Mouse (Mus musculus) splenic B cell, adult 2 months (primary cell): ENCODE measurements around the gene F12.
"Not testable (repeated sequence)": the region's sequence is repeated elsewhere in the genome, so short reads cannot be mapped to it uniquely, and the experiment has no call there.

ENCODE experiments used
- DNase-seq: peaks from one replicate; pipeline ENCODE4 v3.0.0-alpha.2; 2011; ENCODE audit warnings: low read depth, low spot score
- H3K27me3 ChIP-seq: 2 replicates; pipeline ENCODE4 v1.6.1; 2012; ENCODE audit warnings: mild to moderate bottlenecking, low read length, moderate library complexity, mixed read lengths; ENCODE audit not compliant: control insufficient read depth, poor library complexity, insufficient read depth, severe bottlenecking
- H3K36me3 ChIP-seq: 2 replicates; pipeline ENCODE4 v1.6.1; 2012; ENCODE audit warnings: mild to moderate bottlenecking, low read length, moderate library complexity, mixed read lengths; ENCODE audit not compliant: control insufficient read depth, poor library complexity, insufficient read depth, severe bottlenecking

F12 gene

DNA sequence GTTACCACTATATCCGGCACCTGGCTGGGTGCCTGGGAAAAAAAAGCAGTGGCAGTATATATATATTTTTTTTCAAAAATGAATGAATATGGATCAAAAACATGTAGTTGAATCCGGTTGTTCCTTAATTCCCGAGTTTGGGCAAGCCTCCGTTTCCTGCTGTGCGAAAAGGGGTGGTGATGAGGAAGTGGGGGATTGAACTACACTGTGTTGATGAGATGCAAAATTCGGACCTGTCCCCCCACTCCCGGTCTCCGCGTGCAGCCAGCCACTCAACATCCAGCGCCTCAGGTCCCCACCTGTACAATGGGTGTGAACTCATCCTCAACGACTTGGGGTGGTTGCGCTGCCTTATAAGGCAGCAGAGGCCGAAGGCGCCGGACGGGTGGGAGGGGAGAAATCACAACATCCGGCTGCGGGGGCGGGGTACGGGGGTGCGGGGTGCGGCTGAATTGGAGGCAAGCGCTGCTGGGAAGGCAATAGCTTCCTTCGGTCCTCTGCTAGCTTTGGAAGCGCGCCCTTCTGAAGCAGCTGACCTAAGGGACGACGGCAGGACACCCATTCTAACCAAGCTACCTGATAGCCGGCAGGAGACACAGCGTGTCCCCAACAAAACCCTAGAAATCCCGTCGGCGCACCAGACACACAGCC lies 17.8 kb upstream of the F12 start:
- DNase-seq: peak; percentile 92
- no peaks in the 10 kb centered on the region; the same call in 1 of the 2 replicates for H3K36me3 ChIP-seq
- H3K27me3 ChIP-seq: no peaks in the 10 kb centered on the region

DNA sequence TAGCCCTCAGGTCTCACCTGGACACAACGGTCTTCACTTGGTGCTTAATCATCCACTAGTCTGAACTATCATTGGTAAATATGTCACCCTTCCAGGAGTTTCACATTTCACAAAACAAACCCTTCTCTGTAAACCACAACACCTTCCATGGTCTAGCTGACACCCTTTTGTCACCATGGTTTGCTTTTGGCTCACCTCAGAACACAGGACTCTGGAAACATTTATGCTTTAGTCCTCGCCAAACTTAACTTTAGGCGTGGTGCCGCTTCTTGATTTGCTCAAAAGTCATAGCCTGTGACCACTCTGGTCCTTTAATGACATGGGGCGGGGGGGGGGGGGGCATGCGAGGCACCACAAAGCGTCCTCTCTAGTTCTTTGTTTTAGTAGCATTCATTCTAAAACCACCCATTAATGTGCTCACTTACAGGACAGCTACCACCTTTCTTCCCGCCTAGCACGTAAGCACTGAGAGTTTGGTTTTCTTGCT lies 17.2 kb upstream of the F12 start:
- H3K36me3 ChIP-seq: no peaks in the 10 kb centered on the region
- peak; percentile 75 for DNase-seq
- H3K27me3 ChIP-seq: no peaks in the 10 kb centered on the region

DNA sequence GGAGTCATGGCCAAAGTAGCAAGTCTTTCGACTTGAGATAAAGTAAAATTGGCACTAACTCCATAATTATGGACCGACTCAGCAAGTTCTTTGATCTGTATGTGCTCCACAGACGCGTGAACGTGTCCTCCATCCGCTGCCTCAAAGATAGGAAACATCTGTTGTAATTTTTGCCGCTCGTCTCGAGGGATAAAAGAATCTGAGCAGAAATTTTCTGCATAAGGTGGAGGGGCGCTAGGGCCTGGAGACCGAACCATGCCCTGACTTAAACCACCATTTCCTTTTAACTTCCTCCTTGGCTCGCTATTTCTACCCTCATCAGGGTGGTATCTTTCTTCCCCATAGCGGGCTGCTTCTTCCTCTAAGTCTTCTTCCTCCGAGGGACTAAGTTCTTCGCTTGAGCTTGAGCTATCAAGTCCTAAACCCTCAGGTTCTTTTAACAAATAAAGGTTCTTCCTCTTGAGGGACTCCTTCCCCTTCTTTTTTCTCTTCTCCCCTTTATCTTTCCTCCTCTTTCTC lies 10.6 kb upstream of the F12 start:
- not testable (repeated sequence) for H3K36me3 ChIP-seq, H3K27me3 ChIP-seq
- peak; percentile 56 for DNase-seq

DNA sequence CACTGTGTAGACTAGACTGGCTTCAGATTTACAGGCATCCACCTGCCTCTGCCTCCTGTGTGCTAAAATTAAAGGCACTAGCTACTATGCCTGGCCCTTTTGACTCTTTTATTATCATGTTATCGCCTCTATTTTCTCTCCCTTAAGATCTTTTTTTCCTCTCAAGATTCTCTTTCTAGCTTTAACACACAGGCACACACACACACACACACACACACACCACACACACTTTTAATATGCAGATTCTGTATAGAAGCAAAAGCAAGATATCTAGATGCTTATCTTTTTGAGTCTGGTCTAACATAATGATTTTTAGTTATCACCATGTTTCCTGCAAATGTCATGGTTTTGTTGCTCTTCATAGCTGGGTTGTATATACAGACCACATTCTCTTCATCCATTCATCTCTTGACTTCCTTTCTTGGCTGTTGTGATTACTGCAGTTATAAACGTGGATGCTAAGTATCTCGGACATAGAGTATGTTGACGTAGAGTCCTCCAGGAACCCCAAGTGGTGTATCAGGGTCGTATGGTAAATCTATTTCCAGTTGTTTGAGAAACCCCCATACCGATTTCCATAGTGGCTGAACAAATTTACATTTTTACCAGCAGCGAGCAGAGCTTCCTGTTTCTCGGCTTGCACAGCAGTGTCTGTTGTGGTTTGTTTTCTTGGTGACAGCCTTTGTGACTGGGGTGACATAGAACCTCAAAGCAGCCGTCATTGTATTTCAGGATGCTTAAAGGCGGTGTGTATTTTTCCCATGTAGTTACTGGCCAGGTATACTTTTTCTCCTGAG lies 5.5 kb upstream of the F12 start:
- DNase-seq: peak; percentile 88
- Histone ChIP-seq H3K27me3 (no peaks in the 10 kb centered on the region), H3K36me3 (no peaks in the 10 kb centered on the region)

DNA sequence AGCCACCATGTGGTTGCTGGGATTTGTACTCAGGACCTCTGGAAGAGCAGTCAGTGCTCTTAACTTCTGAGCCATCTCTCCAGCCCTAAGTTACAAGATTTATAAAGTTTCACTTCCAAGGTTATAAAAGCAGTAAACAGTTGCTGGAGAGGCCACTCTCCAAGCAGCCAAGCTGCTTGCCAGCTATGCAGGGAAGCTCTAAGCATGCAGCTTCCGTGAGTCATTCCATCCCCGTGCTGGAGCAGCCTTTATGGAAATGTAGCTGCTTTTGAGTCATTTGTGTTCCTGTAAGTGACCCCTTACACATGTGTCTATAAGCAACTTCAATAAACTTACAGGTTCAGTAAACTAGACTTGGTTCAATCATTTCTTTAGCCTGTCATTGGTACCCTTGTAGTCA lies 4.0 kb upstream of the F12 start:
- DNase-seq: no peak
- H3K36me3 ChIP-seq: no peaks in the 10 kb centered on the region
- H3K27me3 ChIP-seq: no peaks in the 10 kb centered on the region

DNA sequence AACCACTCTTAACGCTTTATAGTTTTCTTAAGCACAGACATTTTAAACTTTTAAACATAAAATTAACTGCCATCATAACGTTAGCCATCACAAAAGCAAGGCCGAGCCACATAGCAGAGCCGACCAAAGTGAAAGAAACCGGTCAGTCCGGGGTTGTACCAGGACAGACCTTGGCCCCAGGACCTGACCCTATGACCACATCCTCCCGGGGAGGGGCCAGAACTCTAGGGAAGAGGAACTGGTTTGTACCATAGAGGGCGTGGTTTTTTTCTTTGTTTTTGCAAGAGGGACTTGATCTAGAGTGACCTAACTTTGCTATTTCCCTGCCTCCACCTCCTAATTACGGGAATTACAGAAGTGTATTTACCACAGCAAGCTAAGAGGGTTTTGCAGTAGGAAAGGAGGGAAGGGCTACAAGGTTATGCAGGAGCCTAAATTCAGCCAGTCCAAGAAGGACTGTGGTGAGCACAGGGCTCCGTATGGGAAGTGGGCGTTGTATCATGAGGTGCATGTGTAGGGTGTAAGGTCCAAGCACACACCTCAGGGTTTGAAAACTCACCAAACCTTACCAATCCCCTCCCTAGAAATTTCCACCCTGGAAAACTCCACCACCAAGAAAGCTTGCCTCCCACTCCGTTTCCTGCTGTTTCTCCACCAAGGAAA lies 2.8 kb upstream of the F12 start:
- peak; percentile 75 for DNase-seq
- H3K36me3 ChIP-seq: no peaks in the 10 kb centered on the region
- H3K27me3 ChIP-seq: no peaks in the 10 kb centered on the region

DNA sequence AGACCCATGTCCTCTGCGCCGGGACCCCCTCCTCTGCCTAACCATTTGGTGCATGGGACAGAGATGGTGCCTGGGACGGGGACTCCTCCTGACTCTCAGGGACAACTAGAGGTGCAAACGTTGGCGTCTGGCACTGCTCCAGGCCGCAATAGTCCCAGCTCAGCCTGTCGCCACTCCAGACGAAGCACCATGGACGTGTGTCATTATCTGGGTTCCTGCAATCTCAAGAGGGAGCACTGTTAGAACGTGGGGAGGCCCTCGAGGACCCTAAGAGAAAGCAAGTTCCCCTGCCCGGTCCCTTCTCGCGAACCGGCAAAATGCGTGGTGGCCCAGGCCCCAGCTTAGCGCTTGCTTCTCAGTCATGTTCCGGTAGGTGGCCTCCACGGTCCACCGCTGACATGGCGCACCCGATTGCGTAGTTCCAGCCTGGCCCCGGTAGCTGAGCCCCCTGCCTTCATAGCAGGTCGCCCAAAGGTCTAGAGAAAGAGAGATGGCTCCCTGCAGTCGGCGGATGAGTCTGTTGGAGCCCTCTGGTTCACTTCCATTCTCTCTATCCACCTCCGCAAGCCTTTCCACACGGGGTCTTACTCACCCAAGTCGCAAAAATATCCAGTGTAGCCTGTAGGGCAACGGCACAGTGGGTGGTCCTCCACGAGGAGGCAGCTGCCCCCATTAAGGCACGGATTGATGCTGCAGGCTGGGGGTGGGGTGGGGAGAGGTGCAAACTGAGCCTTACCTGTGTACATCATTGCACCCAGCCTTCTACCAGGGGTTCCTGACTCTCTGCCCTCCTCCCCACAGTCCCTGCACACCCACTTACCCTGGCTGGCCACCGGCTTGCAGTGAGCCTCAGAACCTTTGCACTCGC lies 5.4 kb downstream of the F12 start:
- peak; percentile 85 for DNase-seq
- no peaks in the 10 kb centered on the region for H3K36me3 ChIP-seq
- H3K27me3 ChIP-seq: no peaks in the 10 kb centered on the region

DNA sequence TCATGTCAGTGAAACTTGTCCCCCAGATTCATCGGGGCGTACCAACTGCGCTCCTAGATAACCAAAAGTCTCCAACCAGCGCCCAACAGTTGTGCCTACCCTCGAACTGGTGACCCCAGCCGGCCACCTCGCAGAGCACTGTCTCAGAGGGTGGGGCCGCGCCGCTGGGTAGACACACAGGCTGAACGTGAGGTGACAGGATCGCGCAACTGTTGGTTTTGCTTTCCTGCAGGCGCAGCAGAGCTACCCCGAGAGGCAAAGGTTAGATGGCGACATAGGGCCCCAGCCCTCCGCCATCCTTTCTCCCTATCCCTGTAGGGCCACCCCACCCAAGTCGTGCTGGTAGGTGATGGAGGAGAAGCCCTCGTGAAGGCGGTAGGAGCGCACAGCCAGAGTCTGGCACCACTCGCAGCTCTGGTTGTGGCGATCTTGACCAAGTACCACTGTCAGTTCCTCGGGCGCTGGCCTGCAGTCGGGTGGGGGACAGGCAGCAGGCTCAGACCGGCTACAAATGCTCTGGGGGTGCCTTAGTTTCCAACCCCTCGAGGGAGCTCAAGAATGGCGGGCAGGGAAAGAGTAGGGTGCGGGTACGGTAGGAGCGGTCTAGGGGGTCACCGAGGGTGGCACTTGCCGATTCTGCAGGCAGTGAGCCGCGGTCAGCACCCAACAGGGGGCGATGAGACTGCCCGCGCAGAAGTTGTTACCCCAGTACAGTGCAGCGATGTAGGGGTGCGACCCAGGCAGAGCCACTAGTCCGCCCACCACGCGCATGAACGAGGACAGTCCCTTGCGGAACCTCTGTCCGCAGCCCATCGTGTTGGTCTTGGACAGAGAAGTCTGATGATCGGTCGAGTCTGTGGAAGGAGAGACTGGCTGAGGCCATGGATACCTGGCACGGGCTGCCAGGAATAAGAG lies 6.3 kb downstream of the F12 start:
- no peak for DNase-seq
- H3K27me3 ChIP-seq: no peaks in the 10 kb centered on the region
- no peaks in the 10 kb centered on the region for H3K36me3 ChIP-seq

DNA sequence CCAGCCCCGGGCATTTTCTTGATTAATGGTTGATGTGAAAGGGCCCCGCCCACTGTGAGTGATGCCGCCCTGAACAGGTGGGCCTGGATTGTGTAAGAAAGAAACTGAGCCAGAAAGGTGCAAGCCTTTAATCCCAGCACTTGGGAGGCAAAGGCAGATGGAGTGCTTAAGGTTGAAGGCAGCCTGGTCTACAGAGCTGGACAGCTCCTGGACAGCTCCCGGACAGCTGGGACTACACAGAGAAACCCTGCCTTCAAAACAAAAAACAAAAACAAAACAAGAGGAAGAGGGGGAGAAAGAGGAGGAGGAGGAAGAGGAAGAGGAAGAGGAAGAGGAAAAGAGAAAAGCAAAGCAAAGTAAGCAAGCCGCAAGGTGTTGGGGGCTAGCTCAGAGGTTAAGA lies 7.5 kb downstream of the F12 start:
- DNase-seq: no peak
- Histone ChIP-seq H3K36me3 (no peaks in the 10 kb centered on the region), H3K27me3 (no peaks in the 10 kb centered on the region)

DNA sequence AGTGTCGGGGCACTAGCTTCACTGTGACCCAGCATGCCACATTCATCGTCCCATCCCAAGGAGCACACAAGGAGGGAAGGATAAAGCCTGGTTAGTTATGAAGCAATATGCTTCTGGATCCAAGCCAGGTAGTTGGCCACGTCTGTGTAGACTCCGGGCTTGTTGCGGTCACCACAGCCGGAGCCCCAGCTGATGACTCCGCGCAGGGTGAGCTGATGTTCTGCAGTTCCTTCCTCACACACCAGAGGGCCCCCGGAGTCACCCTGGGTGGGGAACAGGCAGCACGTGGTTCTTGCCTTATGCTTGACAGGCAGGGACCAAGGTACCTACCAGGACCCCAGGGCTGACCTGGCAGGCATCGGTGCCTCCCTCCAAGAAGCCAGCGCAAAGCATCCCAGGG lies 8.6 kb downstream of the F12 start:
- Histone ChIP-seq H3K27me3 (no peaks in the 10 kb centered on the region), H3K36me3 (no peaks in the 10 kb centered on the region)
- peak; percentile 92 for DNase-seq

DNA sequence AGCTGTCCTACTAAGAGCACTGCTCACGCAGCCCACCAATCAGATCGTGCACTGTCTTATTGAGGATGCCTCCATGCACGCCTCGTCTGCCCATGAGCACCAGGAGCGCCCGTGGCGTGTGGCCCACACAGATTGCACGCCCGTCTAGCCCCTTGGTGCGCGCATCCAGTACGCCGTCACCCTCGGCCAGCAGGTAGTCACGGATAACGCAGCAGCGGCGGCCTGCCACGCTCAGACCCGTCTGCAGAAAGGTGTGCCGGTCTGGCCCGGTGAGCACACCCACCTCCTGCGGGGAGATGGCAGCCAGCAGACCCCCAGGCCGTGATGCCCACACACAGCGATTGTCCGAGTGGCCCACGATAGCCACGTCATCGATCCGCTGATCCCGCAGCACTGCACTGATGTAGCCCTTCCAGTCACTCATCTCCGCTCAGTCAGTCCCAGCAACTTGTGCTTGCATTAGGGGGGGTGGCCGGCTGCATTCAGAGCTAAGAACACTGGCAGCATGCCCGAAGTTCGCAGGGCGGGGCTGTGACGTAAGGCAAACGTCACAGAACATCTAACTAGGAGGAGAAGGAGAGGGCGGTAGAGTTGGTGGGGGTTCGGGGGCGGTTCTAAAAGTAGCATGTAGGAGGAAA lies 11.7 kb downstream of the F12 start, which contains the start of gene Pfn3:
TSS of gene Pfn3 (minus strand) at position 490 of the 638 bp plus-strand sequence.
- H3K27me3 ChIP-seq: no peaks in the 10 kb centered on the region
- no peak for DNase-seq
- H3K36me3 ChIP-seq: no peaks in the 10 kb centered on the region

DNA sequence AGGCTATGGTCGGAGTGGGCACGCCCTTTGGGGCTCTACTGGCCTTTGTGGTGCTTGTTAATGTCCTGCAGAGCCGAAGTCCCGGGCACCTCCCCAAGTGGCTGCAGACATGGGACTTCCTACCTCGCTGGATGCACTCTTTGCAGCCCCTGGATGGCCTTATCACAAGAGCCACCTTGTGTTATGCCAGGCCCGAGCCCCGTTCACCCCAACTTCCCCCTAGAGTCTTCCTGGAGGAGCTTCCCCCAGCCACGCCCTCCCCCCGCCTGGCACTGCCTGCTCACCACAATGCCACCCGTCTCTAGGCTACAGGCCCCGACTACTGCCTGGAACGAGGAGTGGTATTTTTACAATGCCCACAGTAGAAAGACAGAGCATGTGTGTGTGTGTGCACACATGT lies 13.3 kb downstream of the F12 start:
- Histone ChIP-seq H3K36me3 (no peaks in the 10 kb centered on the region), H3K27me3 (no peaks in the 10 kb centered on the region)
- DNase-seq: no peak

DNA sequence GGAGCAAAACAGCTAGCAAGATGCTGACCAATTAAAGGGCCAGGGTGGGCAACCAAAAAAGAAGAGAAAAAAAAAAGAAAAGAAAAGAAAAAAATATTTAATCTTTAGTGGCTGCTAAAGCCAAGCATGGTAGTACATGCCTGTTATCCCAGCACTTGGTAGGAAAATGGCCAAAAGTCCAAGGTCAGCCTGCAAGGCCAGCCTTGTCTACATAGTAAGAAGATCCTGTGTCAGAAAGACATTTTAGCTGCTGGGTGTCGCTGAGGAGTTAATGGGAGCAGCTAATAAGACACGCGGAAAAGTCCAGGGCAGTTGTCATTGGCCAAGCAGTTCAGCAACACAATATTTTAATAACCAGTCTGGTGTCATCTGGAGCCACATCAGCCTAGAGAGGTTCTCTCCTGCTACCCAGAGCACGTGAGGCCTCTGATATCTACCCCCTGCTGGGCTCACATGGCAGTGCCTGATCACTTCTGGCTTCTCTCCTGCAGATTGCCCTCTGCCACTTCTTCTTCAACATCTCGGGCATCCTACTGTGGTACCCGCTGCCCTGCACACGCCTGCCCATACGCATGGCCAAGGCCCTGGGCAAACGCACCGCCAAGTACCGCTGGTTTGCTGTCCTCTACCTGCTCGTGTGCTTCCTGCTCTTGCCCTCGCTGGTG lies 13.8 kb downstream of the F12 start:
- DNase-seq: no peak
- H3K36me3 ChIP-seq: no peaks in the 10 kb centered on the region
- no peaks in the 10 kb centered on the region for H3K27me3 ChIP-seq
